Mouse (Mus musculus) kidney, adult 2 months (tissue): ENCODE data around the gene Il31ra.

Experiments used
- CTCF ChIP-seq: fragments of 200-500 bp; conservative IDR thresholded peaks from 2 replicates; pipeline ENCODE4 v1.5.1; 2011; ENCODE audit warnings: low read depth, mild to moderate bottlenecking, control low read depth, low read length, moderate library complexity, mixed read lengths; ENCODE audit not compliant: insufficient read depth, insufficient read length
- POLR2A ChIP-seq: fragments of 200-500 bp; IDR thresholded peaks from one replicate; pipeline ENCODE4 v1.6.1; 2011; ENCODE audit warnings: low read depth, low read length, control low read depth

DNA sequence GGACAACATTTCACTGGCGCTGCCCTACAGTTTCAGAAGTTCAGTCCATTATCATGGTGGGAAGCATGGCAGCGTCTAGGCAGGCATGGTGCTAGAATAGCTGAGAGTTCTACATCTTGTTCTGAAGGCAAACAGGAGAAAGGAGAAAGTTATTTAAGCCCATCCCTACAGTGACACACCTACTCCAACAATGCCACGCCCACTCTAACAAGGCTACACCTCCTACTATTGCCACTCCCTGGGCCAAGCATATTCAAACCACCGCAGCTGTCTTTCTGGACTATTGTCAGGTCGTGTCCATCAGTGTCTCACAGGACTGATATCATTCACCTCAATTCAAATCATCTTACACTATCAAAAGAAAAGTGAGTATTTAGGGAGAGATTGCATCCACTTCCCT is 107.5 kb downstream of the Il31ra start:
- no peak for TF ChIP-seq CTCF
- no peak for TF ChIP-seq POLR2A
